Mouse (Mus musculus) gastrocnemius, postnatal 10 days (tissue): ENCODE results near the gene Fdxacb1. TPM values are rescaled to one million over a fixed set of nuclear protein-coding genes. Genes with fewer than 3 reads are reported as not detected.

ENCODE experiments used
- DNase-seq: peaks from one replicate; pipeline ENCODE4 v3.0.0; 2021; ENCODE audit warnings: mixed read lengths
- long read RNA-seq, 2 experiments: library from polyadenylated mRNA; stranded (forward); transcript quantifications; one replicate each; pipeline ENCODE4 v2.0.0; 2021
- total RNA-seq, 2 experiments: library from RNA; stranded (reverse); gene quantifications; 2 replicates each; pipeline ENCODE4 v1.2.3; 2021

Gene Fdxacb1
- total RNA-seq, result 1 to 10 TPM; 4.0 to 4.9 TPM
- long read RNA-seq, experiment 1, transcript Fdxacb1-201 (5 exons, 2,658 nt), result major isoform, 8 of 11 reads
- long read RNA-seq, experiment 1, partial matches to known transcripts, result 0 of 11 reads
- long read RNA-seq, experiment 1, other reads (novel, unspliced or antisense), result 3 of 11 reads
- long read RNA-seq, experiment 2, transcript Fdxacb1-201 (5 exons, 2,658 nt), result major isoform, 6 of 11 reads
- long read RNA-seq, experiment 2, partial matches to known transcripts, result 1 of 11 reads
- long read RNA-seq, experiment 2, other reads (novel, unspliced or antisense), result 4 of 11 reads

DNA sequence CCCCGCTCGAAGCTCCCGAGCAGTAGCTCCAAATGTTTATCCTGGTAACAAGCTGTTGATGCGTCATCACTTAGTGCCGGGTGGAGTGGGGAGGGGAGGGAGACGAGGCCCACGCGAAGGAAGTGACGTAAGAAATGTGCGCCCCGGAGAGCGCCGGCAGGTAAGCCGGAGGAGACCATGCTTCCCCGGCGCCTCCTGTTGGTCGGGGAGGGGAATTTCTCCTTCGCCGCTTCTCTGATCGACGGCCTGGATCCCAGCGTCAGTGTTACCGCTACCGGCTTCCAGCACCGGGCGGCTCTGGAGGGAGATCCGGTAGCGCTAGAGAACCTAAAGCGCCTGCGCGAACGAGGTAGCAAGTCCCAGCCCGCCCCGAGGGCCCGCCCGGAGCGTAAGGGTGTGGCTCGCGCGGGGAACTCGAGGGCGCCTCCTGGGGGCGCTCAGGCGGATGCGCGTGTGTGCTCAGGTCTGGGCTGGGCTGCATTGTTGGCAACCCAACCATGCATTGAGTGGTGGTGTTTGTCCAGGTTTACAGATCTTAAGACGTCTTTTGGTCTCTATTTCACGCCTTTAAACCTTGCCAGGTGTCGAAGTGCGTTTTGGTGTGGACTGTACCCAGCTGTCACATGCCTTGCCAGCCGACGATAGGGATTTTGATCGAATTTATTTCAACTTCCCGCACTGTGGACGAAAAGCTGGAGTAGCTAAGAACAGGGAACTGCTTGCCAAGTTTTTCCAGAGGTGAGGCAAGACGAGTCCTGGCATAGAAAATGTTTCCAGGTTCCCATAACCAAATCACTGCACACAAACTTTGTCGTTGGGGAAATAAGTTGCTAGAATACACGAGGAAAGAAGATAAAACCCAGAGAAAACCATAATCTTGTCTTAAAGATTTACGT lies at the start of gene Fdxacb1:
Gene Fdxacb1 (plus strand): TSS at position 130 of the 896 bp plus-strand sequence.
- DNase-seq, result peak; percentile 94

- no peak for DNase-seq
These were observed 49.2 kb upstream of the Fdxacb1 start for GRCm38 (mm10) chr9:50718878-50719277.

- DNase-seq, result no peak
These were observed 47.0 kb upstream of the Fdxacb1 start for GRCm38 (mm10) chr9:50721061-50721460.

DNA sequence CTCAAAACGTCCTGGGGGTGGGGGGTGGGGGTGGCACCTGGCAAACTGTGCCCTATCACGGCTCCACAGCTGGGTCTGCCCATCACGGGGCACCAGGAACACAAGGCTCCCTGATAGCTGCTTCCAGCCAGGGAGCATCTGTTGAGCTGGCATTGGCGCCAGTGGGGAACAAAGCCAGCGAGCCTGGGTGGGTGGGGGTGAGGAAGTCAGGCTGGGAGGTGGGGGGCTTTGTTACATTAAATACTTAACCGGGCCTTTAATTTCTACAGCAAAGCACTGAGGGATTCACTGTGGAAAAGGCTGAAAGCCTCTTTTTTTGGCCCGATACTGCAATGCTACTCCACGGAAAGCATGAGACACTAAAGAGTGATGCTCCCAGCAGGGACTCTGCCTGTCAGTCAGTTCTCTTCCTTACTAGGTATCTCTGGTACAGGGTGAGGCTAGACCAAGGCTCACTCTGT lies 45.6 kb upstream of the Fdxacb1 start:
- peak; percentile 48 for DNase-seq

GRCm38 (mm10) chr9:50723406-50723805 lies 44.6 kb upstream of the Fdxacb1 start:
- DNase-seq, result peak; percentile 67

- DNase-seq, result no peak
These were observed 43.9 kb upstream of the Fdxacb1 start for GRCm38 (mm10) chr9:50724147-50724546.

DNA sequence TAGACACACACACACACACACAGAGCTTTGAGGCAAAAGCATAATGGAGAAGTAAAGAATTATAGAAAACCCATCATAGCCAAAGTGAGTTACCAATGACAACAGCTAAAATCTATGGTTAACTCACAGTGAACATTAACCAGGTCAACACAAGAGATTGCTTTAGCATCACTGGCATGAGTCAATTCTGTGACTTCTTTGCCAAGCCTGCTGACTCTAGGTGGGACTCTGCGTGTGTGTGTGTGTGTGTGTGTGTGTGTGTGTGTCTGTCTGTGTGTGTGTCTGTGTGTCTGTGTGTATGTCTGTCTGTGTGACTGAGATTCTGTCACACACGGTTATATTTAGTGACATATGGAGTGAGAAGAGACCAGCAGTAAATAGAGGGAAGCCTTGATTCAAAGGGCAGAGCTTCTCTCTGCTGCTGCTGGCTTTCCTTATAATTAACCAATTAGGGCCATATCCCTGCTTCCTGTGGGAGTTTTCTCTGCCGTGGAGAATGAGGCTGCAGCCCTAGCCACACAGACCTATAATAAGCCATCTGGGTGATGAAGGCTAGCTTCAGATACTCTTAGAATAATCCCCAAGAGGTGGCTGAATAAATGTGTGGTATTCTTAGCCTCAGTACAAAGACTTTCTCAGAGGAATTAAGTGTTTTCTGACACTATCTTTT lies 43.2 kb upstream of the Fdxacb1 start:
- no peak for DNase-seq

DNA sequence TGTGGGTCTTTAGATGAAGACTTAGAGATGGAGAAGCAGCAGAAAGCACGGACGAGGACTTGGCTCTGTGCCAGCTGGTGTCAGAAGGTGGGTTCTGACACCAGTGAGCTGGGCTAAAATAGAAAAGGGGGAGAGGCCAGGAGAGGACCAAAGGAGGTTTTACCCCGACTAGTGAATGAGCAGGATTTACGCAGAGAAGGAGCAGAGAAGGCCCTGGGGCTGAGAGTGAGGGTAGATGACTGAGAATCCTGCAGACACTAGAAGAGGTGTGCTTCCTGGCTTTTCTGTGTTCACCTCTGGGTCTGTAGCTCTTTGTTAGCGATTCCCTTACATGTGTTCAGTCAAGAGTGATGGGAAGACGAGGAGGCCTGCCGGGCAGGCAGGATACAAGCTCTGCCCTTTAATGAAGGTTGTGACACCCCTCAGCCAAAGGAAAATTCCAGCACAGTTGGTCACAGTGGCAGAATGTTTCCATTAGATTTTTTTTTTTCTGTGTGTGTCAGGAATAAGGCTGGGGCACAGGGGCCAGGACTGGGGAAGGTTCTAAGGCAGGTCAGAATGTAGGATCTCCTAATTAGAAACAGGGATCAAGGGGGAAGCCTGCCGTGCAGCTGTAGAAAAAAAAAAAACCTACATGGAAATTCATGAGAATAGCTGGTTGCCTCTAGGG lies 42.0 kb upstream of the Fdxacb1 start:
- no peak for DNase-seq

DNA sequence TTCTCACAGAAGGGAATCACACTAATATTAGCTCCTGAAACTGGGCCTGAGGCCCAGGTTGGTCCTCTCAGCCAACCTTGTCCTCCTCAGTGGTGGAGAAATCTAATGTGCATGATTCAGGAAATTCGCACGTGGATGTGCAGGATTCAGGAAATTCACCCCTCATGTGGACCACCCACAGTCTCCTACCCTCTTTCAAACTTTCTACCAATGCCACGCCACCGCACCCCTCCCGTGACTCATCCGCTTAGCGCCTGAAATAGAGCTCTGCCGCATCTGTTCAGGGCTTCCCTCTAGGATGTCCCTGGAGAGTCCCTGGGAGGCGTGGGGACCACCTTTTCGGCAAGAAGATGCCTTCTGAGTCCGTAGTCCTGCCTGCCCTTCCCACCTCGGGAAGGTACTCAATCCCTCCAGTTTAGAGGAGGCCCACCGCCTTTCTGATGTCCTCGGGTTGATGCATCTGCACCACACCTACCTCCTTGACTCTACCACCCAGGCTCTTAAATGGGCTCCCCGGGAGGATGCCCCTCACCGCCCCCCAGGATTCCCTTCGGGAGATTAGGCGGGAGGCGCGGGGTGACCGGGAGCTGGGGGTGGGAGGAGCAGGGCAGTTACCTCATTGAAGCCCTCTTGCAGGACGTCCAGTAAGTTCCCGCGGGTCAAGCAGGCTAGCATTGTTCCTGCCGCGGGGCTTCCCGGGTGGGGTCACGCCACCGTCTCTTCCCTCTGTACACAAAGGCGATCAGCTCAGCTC lies 40.7 kb upstream of the Fdxacb1 start:
- DNase-seq, result peak; percentile 19

GRCm38 (mm10) chr9:50727925-50728651 lies 39.9 kb upstream of the Fdxacb1 start:
- DNase-seq, result peak; percentile 72

- DNase-seq, result no peak
These were observed 38.4 kb upstream of the Fdxacb1 start for GRCm38 (mm10) chr9:50729600-50729999.

DNA sequence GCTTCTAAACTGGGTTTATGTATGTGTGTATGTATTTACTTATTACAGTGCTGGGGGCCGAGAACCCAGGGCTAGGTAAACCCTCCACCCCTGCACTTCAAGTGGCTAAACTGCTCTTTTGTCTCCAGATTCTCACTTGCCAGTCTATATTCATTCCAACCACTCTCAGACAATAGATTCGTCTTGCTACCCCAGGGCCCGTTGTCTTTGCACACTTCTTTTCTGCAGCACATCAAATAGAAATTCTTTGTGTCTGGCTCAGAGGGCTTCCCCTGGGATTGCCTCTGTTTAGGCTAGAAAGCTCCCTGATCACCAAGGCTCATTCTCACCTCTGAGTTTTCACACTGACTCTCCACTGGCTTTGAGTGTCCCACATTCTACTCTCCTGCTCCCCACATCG lies 35.5 kb upstream of the Fdxacb1 start:
- DNase-seq, result no peak

DNA sequence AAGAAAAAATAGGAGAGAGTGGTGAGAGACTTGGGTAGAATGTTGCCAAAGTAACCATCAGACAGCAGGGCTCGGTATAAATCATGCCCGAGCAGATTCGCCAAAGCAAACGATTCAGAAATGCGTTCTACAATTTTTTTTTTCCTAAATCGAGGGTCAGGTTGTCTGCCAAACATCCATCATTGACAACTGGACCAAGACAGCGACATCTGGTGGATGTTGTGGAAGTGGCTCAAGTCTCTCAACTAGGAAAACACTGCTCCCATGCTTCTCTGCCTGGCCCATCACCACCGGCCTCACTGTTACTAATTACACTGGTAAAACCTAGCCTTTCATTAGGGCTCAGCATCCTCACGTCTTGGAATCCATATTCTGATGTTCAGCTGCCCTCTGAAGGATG lies 33.0 kb upstream of the Fdxacb1 start:
- peak; percentile 47 for DNase-seq

- peak; percentile 93 for DNase-seq
These were observed 28.8 kb upstream of the Fdxacb1 start, which contains the start of gene Dixdc1 for GRCm38 (mm10) chr9:50738914-50739870. Gene Dixdc1 (minus strand): TSS chr9:50739517.

- DNase-seq, result no peak
These were observed 26.9 kb upstream of the Fdxacb1 start for GRCm38 (mm10) chr9:50740867-50741784.

- DNase-seq, result no peak
These were observed 25.8 kb upstream of the Fdxacb1 start for GRCm38 (mm10) chr9:50742261-50742660.

DNA sequence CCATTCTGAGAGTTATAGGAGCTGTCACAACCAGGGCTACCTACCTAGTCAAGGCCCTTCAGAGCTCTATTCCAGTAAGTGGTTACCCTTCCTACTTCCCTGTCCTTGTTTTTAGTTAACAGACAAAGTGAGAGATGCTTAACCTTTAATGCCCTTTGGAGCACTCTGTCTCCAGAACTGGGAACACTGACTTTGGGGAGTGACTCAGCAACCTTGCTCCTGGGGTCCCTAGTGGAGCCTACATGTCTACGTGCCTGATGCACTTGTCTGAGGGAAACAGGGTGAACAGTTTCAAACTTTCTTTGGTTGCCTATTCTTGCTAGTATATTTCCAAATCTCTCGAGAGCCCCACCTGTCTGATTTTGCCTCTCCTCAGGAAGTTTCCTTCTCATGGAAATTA lies 25.3 kb upstream of the Fdxacb1 start:
- no peak for DNase-seq

GRCm38 (mm10) chr9:50745806-50746205 lies 22.2 kb upstream of the Fdxacb1 start:
- no peak for DNase-seq
